Mouse (Mus musculus) megakaryocyte, embryonic 14.5 days (primary cell): ENCODE data around the gene Tapbp. TPM values are rescaled to one million over a fixed set of nuclear protein-coding genes. Genes with fewer than 3 reads are reported as not detected.

Source experiments
- H3K27me3 ChIP-seq: replicated peaks from 2 replicates; pipeline ENCODE3; 2012; ENCODE audit warnings: inconsistent platforms
- H3K36me3 ChIP-seq: replicated peaks from 2 replicates; pipeline ENCODE3; 2012; ENCODE audit warnings: low read length, inconsistent platforms, mixed read lengths
- H3K4me1 ChIP-seq: 2 replicates; pipeline ENCODE4 v1.6.1; 2012; ENCODE audit warnings: inconsistent platforms
- H3K4me3 ChIP-seq: replicated peaks from 2 replicates; pipeline ENCODE3; 2012; ENCODE audit warnings: moderate library complexity, mild to moderate bottlenecking, inconsistent platforms
- H3K9me3 ChIP-seq: 2 replicates; pipeline ENCODE4 v1.6.1; 2012; ENCODE audit warnings: inconsistent platforms
- FLI1 ChIP-seq: IDR thresholded peaks from 2 replicates; pipeline ENCODE4 v1.6.1; 2012; ENCODE audit warnings: low read length, inconsistent platforms, mixed read lengths
- GATA1 ChIP-seq: IDR thresholded peaks from 3 replicates; pipeline ENCODE4 v1.6.1; 2012; ENCODE audit warnings: mixed read lengths, low read length, inconsistent platforms, borderline replicate concordance
- polyA plus RNA-seq: library from polyadenylated mRNA; stranded (reverse); fragments of >175 nt; gene quantifications from 2 replicates; pipeline ENCODE4 v1.2.3, GENCODE M21; 2012; ENCODE audit warnings: low replicate concordance; ENCODE audit not compliant: insufficient read depth

The Tapbp gene
- polyA plus RNA-seq, 1 experiment = 606 TPM

DNA sequence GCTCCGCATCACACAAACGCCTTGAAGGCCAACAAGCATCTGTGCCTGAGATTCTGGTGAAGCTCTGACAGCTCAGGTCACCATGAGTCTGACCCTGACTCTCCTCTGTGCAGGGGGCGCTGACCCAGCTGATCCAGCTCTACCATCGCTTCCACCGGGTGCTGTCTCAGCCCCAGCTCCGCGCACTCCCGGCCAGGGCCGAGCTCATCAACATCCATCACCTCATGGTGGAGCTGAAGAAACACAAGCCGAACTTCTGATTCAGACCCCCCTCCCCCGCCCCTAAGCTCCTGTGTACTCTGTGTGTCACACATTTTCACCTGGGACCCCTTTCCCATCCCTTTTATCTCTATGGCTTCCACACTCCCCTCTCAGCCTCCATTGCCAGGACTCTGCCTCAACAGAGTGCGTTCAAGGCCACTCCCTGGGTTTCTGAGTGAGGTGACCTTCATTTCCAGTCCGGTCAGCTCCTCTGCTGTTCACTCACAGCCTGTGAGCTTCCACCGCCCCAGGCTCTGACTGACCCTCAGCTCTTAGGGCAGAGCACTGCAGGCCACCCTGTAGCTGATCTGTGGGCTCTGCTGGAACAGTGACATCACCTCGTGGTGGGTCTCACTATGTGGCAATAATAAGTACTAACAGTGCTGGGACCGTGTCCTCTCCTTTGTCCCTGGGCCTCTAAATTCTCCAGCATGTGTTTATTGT lies 50.3 kb downstream of the Tapbp start:
- Histone ChIP-seq H3K27me3 (peaks cover 2% of the 10 kb centered on the region), H3K36me3 (peaks cover 42% of the 10 kb centered on the region), H3K4me3 (no peak overlapping the region), H3K9me3 (peaks cover 7% of the 10 kb centered on the region), H3K4me1 (peaks cover 7% of the 10 kb centered on the region)
- TF ChIP-seq FLI1 (no peak), GATA1 (no peak)

DNA sequence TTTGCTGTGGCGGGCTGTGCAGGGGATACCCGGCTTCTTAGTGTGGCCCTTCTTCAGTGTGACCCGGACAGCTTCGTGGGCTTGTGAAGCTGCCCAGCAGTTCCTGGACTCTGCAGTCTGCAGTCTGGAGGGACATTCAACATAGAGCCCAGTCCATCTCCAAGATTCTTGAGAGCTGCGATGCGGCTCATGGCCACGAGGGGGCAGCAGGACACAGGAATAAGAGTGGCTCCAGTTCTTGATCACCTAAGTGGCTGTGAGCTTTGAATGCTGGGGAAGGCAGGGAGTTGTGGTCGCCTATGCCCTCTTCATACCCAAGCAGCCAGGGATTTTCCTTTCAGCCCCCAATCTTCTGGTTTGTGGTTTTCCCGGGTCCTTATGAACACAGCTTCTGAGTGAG lies 52.8 kb downstream of the Tapbp start:
- Histone ChIP-seq H3K4me1 (peaks cover 14% of the 10 kb centered on the region), H3K4me3 (no peak overlapping the region), H3K36me3 (peaks cover 22% of the 10 kb centered on the region), H3K9me3 (peaks cover 7% of the 10 kb centered on the region), H3K27me3 (peaks cover 4% of the 10 kb centered on the region)
- TF ChIP-seq GATA1 = no peak
- TF ChIP-seq FLI1 = no peak

DNA sequence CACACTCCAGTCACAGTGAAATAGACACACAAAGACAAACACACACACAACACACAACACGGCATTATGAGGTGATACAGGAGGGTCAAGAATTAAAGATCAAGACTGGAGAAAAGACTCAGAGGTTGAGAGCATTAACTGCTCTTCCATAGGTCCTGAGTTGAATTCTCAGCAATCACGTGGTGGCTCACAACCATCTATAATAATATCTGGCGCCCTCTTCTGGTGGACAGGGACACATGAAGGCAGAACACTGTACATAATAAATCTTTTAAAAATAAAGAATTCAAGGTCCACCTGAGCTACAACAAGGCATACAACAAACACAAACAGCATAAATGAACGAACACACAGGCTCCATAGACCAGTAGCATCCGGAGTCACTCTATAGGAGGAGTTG lies 53.2 kb downstream of the Tapbp start:
- peaks cover 22% of the 10 kb centered on the region for H3K36me3 ChIP-seq
- no peak overlapping the region for H3K4me3 ChIP-seq
- peaks cover 7% of the 10 kb centered on the region for H3K9me3 ChIP-seq
- H3K27me3 ChIP-seq = peaks cover 4% of the 10 kb centered on the region
- H3K4me1 ChIP-seq = peaks cover 19% of the 10 kb centered on the region
- TF ChIP-seq FLI1 = no peak
- no peak for TF ChIP-seq GATA1

DNA sequence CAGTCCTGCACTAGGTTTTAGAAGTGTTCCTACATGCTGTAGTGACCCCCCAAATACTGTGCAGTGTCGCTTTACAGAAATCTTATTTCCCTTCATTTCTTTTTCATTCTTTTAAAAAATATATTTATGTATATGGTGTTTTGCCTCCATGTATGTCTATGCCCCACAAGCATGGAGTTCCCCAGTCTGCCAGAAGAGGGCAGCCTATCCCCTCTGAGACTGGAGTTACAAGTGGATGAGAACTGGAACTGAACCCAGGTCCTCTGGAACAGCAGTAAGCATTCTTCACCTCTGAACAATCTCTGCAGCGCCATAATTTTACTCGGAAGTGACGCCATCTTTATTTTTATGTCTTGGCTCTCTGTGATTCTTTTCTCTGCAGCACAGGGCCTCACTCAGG lies 53.7 kb downstream of the Tapbp start:
- no peak overlapping the region for H3K4me3 ChIP-seq
- no peak for TF ChIP-seq FLI1
- no peak for TF ChIP-seq GATA1
- H3K9me3 ChIP-seq = peaks cover 7% of the 10 kb centered on the region

DNA sequence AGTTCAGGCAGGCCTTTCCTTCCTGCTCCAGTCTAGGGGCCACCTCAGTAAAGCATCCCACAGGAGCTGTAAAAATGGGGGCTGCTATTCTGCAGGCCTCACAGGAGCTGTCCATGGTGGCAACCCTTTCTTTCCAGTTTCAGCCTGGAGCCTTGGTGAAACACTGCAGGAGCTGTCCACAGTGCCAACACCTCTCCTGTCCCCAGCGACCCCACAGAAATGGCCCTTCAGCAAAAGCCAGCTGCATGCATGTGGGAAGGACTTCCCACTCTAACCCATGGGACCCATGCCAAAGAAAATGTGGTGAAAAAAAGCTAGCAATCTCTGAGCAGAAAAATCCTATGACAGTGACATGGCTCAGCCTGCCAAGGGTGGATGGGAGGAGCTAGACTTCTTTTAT lies 57.0 kb downstream of the Tapbp start:
- peaks cover 3% of the 10 kb centered on the region for H3K27me3 ChIP-seq

More for the DNA sequence above, 53.7 kb downstream of the Tapbp start:
- H3K36me3 ChIP-seq = peaks cover 22% of the 10 kb centered on the region
- H3K4me1 ChIP-seq = peaks cover 21% of the 10 kb centered on the region
- H3K27me3 ChIP-seq = peaks cover 4% of the 10 kb centered on the region

DNA sequence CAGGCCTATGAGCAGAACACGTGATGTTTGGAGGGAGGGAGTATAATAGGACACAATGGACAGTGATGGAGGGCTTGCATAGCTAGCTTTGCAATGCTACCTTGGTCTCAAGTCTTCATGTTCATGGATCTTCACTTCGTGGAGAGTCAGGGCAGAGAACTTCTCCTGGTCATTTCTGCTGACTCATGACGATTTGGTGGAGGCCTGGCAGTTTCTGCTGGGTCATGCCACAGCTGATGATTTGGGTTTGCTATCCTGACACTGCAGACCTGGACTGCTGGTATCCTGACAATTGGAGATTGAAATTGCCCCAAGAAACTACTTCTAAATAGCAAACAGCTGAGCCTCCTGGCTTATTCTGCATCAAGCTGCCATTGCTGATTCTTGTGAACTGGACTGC lies 57.9 kb downstream of the Tapbp start:
- Histone ChIP-seq H3K27me3 (peaks cover 12% of the 10 kb centered on the region), H3K9me3 (peaks cover 7% of the 10 kb centered on the region)

More for the DNA sequence above, 57.0 kb downstream of the Tapbp start:
- peaks cover 7% of the 10 kb centered on the region for H3K9me3 ChIP-seq
- H3K36me3 ChIP-seq = no peaks in the 10 kb centered on the region
- peaks cover 22% of the 10 kb centered on the region for H3K4me1 ChIP-seq
- no peak overlapping the region for H3K4me3 ChIP-seq
- TF ChIP-seq FLI1 (no peak), GATA1 (no peak)

DNA sequence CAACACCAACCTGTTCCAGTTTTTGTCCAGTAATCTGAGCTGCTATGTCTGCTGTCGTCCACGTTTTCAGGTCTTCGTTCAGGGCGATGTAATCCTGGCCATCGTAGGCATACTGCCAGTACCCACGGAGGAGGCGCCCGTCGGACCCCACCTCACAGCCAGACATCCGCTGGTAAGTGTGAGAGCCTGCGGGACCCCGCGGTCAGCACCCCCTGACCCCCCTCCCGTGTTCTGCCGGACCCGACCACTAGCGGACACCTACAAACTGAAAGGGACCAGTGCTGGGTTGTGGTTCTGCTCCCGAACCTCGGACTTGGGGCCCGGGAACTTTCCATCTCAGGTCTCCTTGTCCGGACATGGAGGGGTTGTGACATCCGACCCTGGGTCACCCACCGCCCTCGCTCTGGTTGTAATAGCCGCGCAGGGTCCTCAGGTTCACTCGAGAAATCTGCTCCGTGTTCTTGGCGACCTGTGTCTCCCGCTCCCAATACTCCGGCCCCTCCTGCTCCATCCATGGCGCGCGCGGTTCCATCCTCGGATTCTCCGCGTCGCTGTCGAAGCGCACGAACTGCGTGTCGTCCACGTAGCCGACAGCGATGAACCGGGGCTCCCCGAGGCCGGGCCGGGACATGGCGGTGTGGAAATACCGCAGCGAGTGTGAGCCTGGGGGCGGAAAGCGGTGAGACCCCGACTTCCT lies 62.3 kb downstream of the Tapbp start:
- H3K4me3 ChIP-seq = peak overlapping the region; percentile 92
- no peak for TF ChIP-seq GATA1
- TF ChIP-seq FLI1 = no peak

More for the DNA sequence above, 57.9 kb downstream of the Tapbp start:
- TF ChIP-seq GATA1 = no peak
- TF ChIP-seq FLI1 = no peak
- peaks cover 27% of the 10 kb centered on the region for H3K4me1 ChIP-seq
- H3K36me3 ChIP-seq = no peaks in the 10 kb centered on the region
- no peak overlapping the region for H3K4me3 ChIP-seq

DNA sequence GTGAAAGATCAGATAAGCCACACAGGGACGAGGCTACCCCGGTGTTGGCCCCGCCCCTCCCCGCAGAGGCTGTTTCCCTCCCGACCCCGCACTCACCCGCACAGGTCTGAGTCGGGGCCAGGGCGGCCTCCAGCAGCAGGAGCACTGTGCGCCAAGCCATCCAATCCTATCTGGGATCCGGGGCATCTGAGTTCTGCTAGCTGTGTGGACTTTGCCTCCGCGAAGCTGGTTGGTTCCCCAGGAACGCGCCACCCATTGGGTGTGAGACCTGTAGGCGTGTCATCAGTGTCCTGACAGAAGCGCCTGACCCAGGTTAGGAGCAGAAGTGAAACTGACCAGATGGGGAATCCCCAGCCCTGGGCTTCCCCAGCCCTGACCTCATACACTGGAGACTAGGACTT lies 62.9 kb downstream of the Tapbp start:
- no peaks in the 10 kb centered on the region for H3K36me3 ChIP-seq
- TF ChIP-seq GATA1 = no peak
- no peak for TF ChIP-seq FLI1
- H3K27me3 ChIP-seq = peaks cover 25% of the 10 kb centered on the region
- peaks cover 31% of the 10 kb centered on the region for H3K4me1 ChIP-seq
- peak overlapping the region; percentile 92 for H3K4me3 ChIP-seq
- H3K9me3 ChIP-seq = no peaks in the 10 kb centered on the region

More for the DNA sequence above, 62.3 kb downstream of the Tapbp start:
- peaks cover 23% of the 10 kb centered on the region for H3K27me3 ChIP-seq
- H3K36me3 ChIP-seq = no peaks in the 10 kb centered on the region
- no peaks in the 10 kb centered on the region for H3K9me3 ChIP-seq
- H3K4me1 ChIP-seq = peaks cover 37% of the 10 kb centered on the region

Other genes with a start within 250 kb of the Tapbp start
- 70.4 and 414 TPM in 2 replicates for gene Hnrnpm, start 229.0 kb upstream of the Tapbp start, polyA plus RNA-seq
- 77.9 and 126 TPM in 2 replicates for gene March2, start 197.2 kb upstream of the Tapbp start, polyA plus RNA-seq
- gene Rab11b, start 155.4 kb upstream of the Tapbp start, polyA plus RNA-seq = 140 and 309 TPM in 2 replicates
- 0.59 and 1.5 TPM in 2 replicates for gene Angptl4, start 134.1 kb upstream of the Tapbp start, polyA plus RNA-seq
- gene Kank3, start 105.4 kb upstream of the Tapbp start, polyA plus RNA-seq = 3.8 and 3.9 TPM in 2 replicates
- 840 and 6,431 TPM in 2 replicates for gene Rps28, start 91.3 kb upstream of the Tapbp start, polyA plus RNA-seq
- 1,277 and 1,645 TPM in 2 replicates for gene Ndufa7, start 91.3 kb upstream of the Tapbp start, polyA plus RNA-seq
- 16.0 and 94.0 TPM in 2 replicates for gene Cd320, start 72.8 kb upstream of the Tapbp start, polyA plus RNA-seq
- not detected in 2 replicates for gene Gm7029, start 42.1 kb upstream of the Tapbp start, polyA plus RNA-seq
- 9.8 and 31.7 TPM in 2 replicates for gene Kifc1, start 25.2 kb upstream of the Tapbp start, polyA plus RNA-seq
- gene Platr17, start 10.8 kb upstream of the Tapbp start, polyA plus RNA-seq = not detected in 2 replicates
- gene Daxx, start 6.5 kb upstream of the Tapbp start, polyA plus RNA-seq = 11.0 and 20.0 TPM in 2 replicates
- gene Zbtb22, start within 50 bp of the Tapbp start, polyA plus RNA-seq = 45.3 and 51.7 TPM in 2 replicates
- gene Rgl2, start 13.6 kb downstream of the Tapbp start, polyA plus RNA-seq = 90.4 and 221 TPM in 2 replicates
- gene Pfdn6, start 24.4 kb downstream of the Tapbp start, polyA plus RNA-seq = 39.4 and 269 TPM in 2 replicates
- 58.7 and 64.2 TPM in 2 replicates for gene Wdr46, start 24.8 kb downstream of the Tapbp start, polyA plus RNA-seq
- gene B3galt4, start 35.6 kb downstream of the Tapbp start, polyA plus RNA-seq = 15.5 and 19.7 TPM in 2 replicates
- gene Vps52, start 39.9 kb downstream of the Tapbp start, polyA plus RNA-seq = 75.8 and 138 TPM in 2 replicates
- 17.5 and 129 TPM in 2 replicates for gene Rps18, start 40.1 kb downstream of the Tapbp start, polyA plus RNA-seq
- gene H2-K1, start 84.4 kb downstream of the Tapbp start, polyA plus RNA-seq = 144 and 307 TPM in 2 replicates
- 5.3 and 24.9 TPM in 2 replicates for gene Ring1, start 108.8 kb downstream of the Tapbp start, polyA plus RNA-seq
- 12.4 and 22.2 TPM in 2 replicates for gene H2-Ke6, start 112.2 kb downstream of the Tapbp start, polyA plus RNA-seq
- gene Slc39a7, start 115.8 kb downstream of the Tapbp start, polyA plus RNA-seq = 63.6 and 95.7 TPM in 2 replicates
- 66.5 and 117 TPM in 2 replicates for gene Rxrb, start 115.9 kb downstream of the Tapbp start, polyA plus RNA-seq
- gene Col11a2, start 123.5 kb downstream of the Tapbp start, polyA plus RNA-seq = 19.6 and 36.5 TPM in 2 replicates
- gene H2-Oa, start 176.4 kb downstream of the Tapbp start, polyA plus RNA-seq = 9.5 and 12.1 TPM in 2 replicates
- 19.3 and 32.1 TPM in 2 replicates for gene H2-DMa, start 203.6 kb downstream of the Tapbp start, polyA plus RNA-seq
- gene Brd2, start 206.7 kb downstream of the Tapbp start, polyA plus RNA-seq = 174 and 242 TPM in 2 replicates
- 1.5 TPM in 1 of 2 replicates, not detected in the other for gene H2-DMb2, start 227.4 kb downstream of the Tapbp start, polyA plus RNA-seq
- 1.1 TPM in 1 of 2 replicates, not detected in the other for gene H2-DMb1, start 237.2 kb downstream of the Tapbp start, polyA plus RNA-seq